Mouse (Mus musculus) cerebellum, adult 2 months (tissue): Measurements from ENCODE around the gene Parp14.
A peak's percentile ranks its signal among the peaks of the same experiment; 100 is the strongest.

Source experiments
- CTCF ChIP-seq: fragments of 200-500 bp; IDR thresholded peaks from 2 replicates; pipeline ENCODE4 v1.5.1; 2011; ENCODE audit warnings: low read depth, mild to moderate bottlenecking, control low read depth, low read length, moderate library complexity, borderline replicate concordance; ENCODE audit not compliant: insufficient read depth
- POLR2A ChIP-seq: fragments of 200-500 bp; IDR thresholded peaks from 2 replicates; pipeline ENCODE4 v1.6.1; 2011; ENCODE audit warnings: low read length, control low read depth, borderline replicate concordance; ENCODE audit not compliant: insufficient read depth

- TF ChIP-seq CTCF (peak; percentile 55), POLR2A (no peak)
Observed at GRCm38 (mm10) chr16:35874416-35874815, 3.1 kb upstream of the Parp14 start.
